Mouse (Mus musculus) intestine, embryonic 15.5 days (tissue): Measurements from ENCODE around the gene Abhd10. TPM values are rescaled to one million over a fixed set of nuclear protein-coding genes. Genes with fewer than 3 reads are reported as not detected.

ENCODE experiments used
- ATAC-seq: fragments of 200-750 bp; cut with Nextera tagmentation; 2 replicates; pipeline ENCODE4 v1.8.0; 2017; ENCODE audit warnings: moderate TSS enrichment, moderate library complexity
- H3K27ac ChIP-seq: fragments of 300-500 bp; sonication (generic); 2 replicates; pipeline ENCODE4 v1.5.1; 2015; ENCODE audit warnings: mild to moderate bottlenecking, inconsistent platforms
- H3K27me3 ChIP-seq: fragments of 300-500 bp; sonication (generic); replicated peaks from 2 replicates; pipeline ENCODE4 v1.6.1; 2015; ENCODE audit warnings: inconsistent platforms
- H3K36me3 ChIP-seq: fragments of 300-500 bp; sonication (generic); 2 replicates; pipeline ENCODE4 v1.6.1; 2015; ENCODE audit warnings: inconsistent platforms
- H3K4me1 ChIP-seq: fragments of 300-500 bp; sonication (generic); replicated peaks from 2 replicates; pipeline ENCODE4 v1.6.1; 2015; ENCODE audit warnings: inconsistent platforms
- H3K4me2 ChIP-seq: fragments of 300-500 bp; sonication (generic); replicated peaks from 2 replicates; pipeline ENCODE4 v1.6.1; 2015; ENCODE audit warnings: mild to moderate bottlenecking, inconsistent platforms
- H3K4me3 ChIP-seq: fragments of 300-500 bp; sonication (generic); replicated peaks from 2 replicates; pipeline ENCODE4 v1.5.1; 2015; ENCODE audit warnings: inconsistent platforms
- H3K9ac ChIP-seq: fragments of 300-500 bp; sonication (generic); 2 replicates; pipeline ENCODE4 v1.6.1; 2015; ENCODE audit warnings: inconsistent platforms
- H3K9me3 ChIP-seq: fragments of 300-500 bp; sonication (generic); 2 replicates; pipeline ENCODE4 v1.6.1; 2016; ENCODE audit warnings: inconsistent platforms
- WGBS: fragments of 180-500 bp; shearing (Covaris S2); methylation state at CpG from one replicate; pipeline ENCODE4 v1.1.7; 2015; 5-methylcytosine and 5-hydroxymethylcytosine counted together
- polyA plus RNA-seq: library from polyadenylated mRNA; unstranded; fragments of >200 nt; fragmentation: Nextera tagmentation; extraction: Ambion mirVana; gene quantifications from 2 replicates; pipeline ENCODE4 v1.2.1, GENCODE M21; 2015

Gene Abhd10
- polyA plus RNA-seq, 1 experiment from 2014 or later = 35.1 TPM

GRCm38 (mm10) chr16:45723172-45723901 lies 19.4 kb downstream of the Abhd10 start:
- Histone ChIP-seq H3K27ac (peak overlapping the region; percentile 2; the same call in 1 of the 2 replicates), H3K4me3 (peak overlapping the region; percentile 47), H3K9me3 (no peaks in the 10 kb centered on the region), H3K27me3 (no peaks in the 10 kb centered on the region), H3K36me3 (no peaks in the 10 kb centered on the region), H3K9ac (peak overlapping the region; percentile 46), H3K4me2 (peak overlapping the region; percentile 96), H3K4me1 (peaks cover 11% of the 10 kb centered on the region)
- WGBS = 63% methylated on average over 6 of the region's 6 CpGs
- ATAC-seq = no peak

- no peaks in the 10 kb centered on the region for H3K36me3 ChIP-seq
- H3K9me3 ChIP-seq = no peaks in the 10 kb centered on the region
- H3K4me2 ChIP-seq = 0 out of 2 replicates have a peak overlapping the region, but pooled peaks have one; percentile 96
- no peaks in the 10 kb centered on the region for H3K27me3 ChIP-seq
- ATAC-seq = no peak
- H3K27ac ChIP-seq = no peak overlapping the region
- peaks cover 11% of the 10 kb centered on the region for H3K4me1 ChIP-seq
- H3K4me3 ChIP-seq = no peak overlapping the region
- 63% methylated on average over 3 of the region's 3 CpGs for WGBS
- no peak overlapping the region for H3K9ac ChIP-seq
Measured at GRCm38 (mm10) chr16:45722460-45722951, 20.2 kb downstream of the Abhd10 start.

GRCm38 (mm10) chr16:45720022-45720630 lies 22.6 kb downstream of the Abhd10 start:
- Histone ChIP-seq H3K4me2 (no peak overlapping the region), H3K9me3 (no peaks in the 10 kb centered on the region), H3K4me1 (peaks cover 11% of the 10 kb centered on the region), H3K27me3 (no peaks in the 10 kb centered on the region), H3K36me3 (no peaks in the 10 kb centered on the region), H3K4me3 (no peak overlapping the region), H3K27ac (no peak overlapping the region), H3K9ac (no peak overlapping the region)
- WGBS = 78% methylated on average over 10 of the region's 10 CpGs
- ATAC-seq = no peak

GRCm38 (mm10) chr16:45718296-45718695 lies 24.5 kb downstream of the Abhd10 start:
- no peak for ATAC-seq
- H3K36me3 ChIP-seq = no peaks in the 10 kb centered on the region
- 87% methylated on average over 4 of the region's 4 CpGs for WGBS
- no peaks in the 10 kb centered on the region for H3K27me3 ChIP-seq
- H3K4me2 ChIP-seq = no peak overlapping the region
- no peaks in the 10 kb centered on the region for H3K4me1 ChIP-seq
- no peaks in the 10 kb centered on the region for H3K9me3 ChIP-seq
- no peak overlapping the region for H3K9ac ChIP-seq
- H3K4me3 ChIP-seq = no peak overlapping the region
- H3K27ac ChIP-seq = no peak overlapping the region

- Histone ChIP-seq H3K9ac (no peak overlapping the region), H3K9me3 (no peaks in the 10 kb centered on the region), H3K4me2 (no peak overlapping the region), H3K36me3 (no peaks in the 10 kb centered on the region), H3K4me3 (no peak overlapping the region), H3K27me3 (no peaks in the 10 kb centered on the region), H3K27ac (no peak overlapping the region), H3K4me1 (no peaks in the 10 kb centered on the region)
- 82% methylated on average over 5 of the region's 5 CpGs for WGBS
- no peak for ATAC-seq
Measured at GRCm38 (mm10) chr16:45714489-45715150, 28.1 kb downstream of the Abhd10 start.

- H3K4me2 ChIP-seq = no peak overlapping the region
- H3K9ac ChIP-seq = no peak overlapping the region
- WGBS = 56% methylated on average over 1 of the region's 1 CpGs
- no peak overlapping the region for H3K4me3 ChIP-seq
- no peaks in the 10 kb centered on the region for H3K27me3 ChIP-seq
- no peaks in the 10 kb centered on the region for H3K9me3 ChIP-seq
- H3K27ac ChIP-seq = no peak overlapping the region
- H3K36me3 ChIP-seq = no peaks in the 10 kb centered on the region
- ATAC-seq = no peak
- no peaks in the 10 kb centered on the region for H3K4me1 ChIP-seq
Measured at GRCm38 (mm10) chr16:45713878-45714277, 28.9 kb downstream of the Abhd10 start.

GRCm38 (mm10) chr16:45713261-45713660 lies 29.5 kb downstream of the Abhd10 start:
- no peak for ATAC-seq
- Histone ChIP-seq H3K4me2 (no peak overlapping the region), H3K9me3 (no peaks in the 10 kb centered on the region), H3K27me3 (no peaks in the 10 kb centered on the region), H3K27ac (no peak overlapping the region), H3K36me3 (no peaks in the 10 kb centered on the region), H3K4me1 (no peaks in the 10 kb centered on the region), H3K9ac (no peak overlapping the region), H3K4me3 (no peak overlapping the region)
- WGBS = 82% methylated on average over 5 of the region's 5 CpGs

GRCm38 (mm10) chr16:45711263-45711662 lies 31.5 kb downstream of the Abhd10 start:
- H3K4me3 ChIP-seq = no peak overlapping the region
- WGBS = 76% methylated on average over 7 of the region's 7 CpGs
- no peak for ATAC-seq

GRCm38 (mm10) chr16:45699301-45699700 lies 43.5 kb downstream of the Abhd10 start:
- Histone ChIP-seq H3K27me3 (no peaks in the 10 kb centered on the region), H3K9ac (no peak overlapping the region), H3K4me1 (no peaks in the 10 kb centered on the region), H3K27ac (no peak overlapping the region), H3K36me3 (no peaks in the 10 kb centered on the region), H3K9me3 (no peaks in the 10 kb centered on the region), H3K4me2 (no peak overlapping the region), H3K4me3 (no peak overlapping the region)
- WGBS = 35% methylated on average over 5 of the region's 5 CpGs
- no peak for ATAC-seq

More at GRCm38 (mm10) chr16:45711263-45711662, 31.5 kb downstream of the Abhd10 start:
- H3K27me3 ChIP-seq = no peaks in the 10 kb centered on the region
- H3K9me3 ChIP-seq = no peaks in the 10 kb centered on the region
- H3K27ac ChIP-seq = no peak overlapping the region
- H3K36me3 ChIP-seq = no peaks in the 10 kb centered on the region
- no peaks in the 10 kb centered on the region for H3K4me1 ChIP-seq
- H3K9ac ChIP-seq = no peak overlapping the region
- H3K4me2 ChIP-seq = no peak overlapping the region

- no peak for ATAC-seq
- Histone ChIP-seq H3K9ac (no peak overlapping the region), H3K4me1 (no peaks in the 10 kb centered on the region), H3K27me3 (no peaks in the 10 kb centered on the region), H3K4me3 (no peak overlapping the region), H3K4me2 (no peak overlapping the region), H3K36me3 (no peaks in the 10 kb centered on the region), H3K27ac (no peak overlapping the region), H3K9me3 (no peaks in the 10 kb centered on the region)
- 82% methylated on average over 6 of the region's 6 CpGs for WGBS
Measured at GRCm38 (mm10) chr16:45697996-45698395, 44.8 kb downstream of the Abhd10 start.

- Histone ChIP-seq H3K4me2 (no peak overlapping the region), H3K9ac (no peak overlapping the region), H3K27me3 (no peaks in the 10 kb centered on the region), H3K9me3 (no peaks in the 10 kb centered on the region), H3K4me1 (no peaks in the 10 kb centered on the region), H3K4me3 (no peak overlapping the region), H3K36me3 (no peaks in the 10 kb centered on the region), H3K27ac (no peak overlapping the region)
- 76% methylated on average over 9 of the region's 9 CpGs for WGBS
- no peak for ATAC-seq
Measured at GRCm38 (mm10) chr16:45695445-45696160, 47.2 kb downstream of the Abhd10 start.

GRCm38 (mm10) chr16:45693558-45693957 lies 49.2 kb downstream of the Abhd10 start, which contains the start of gene Tmprss7:
Gene Tmprss7, minus strand, starts transcription at chr16:45693658.
- no peaks in the 10 kb centered on the region for H3K9me3 ChIP-seq
- no peak within 1 kb of the TSS for H3K9ac ChIP-seq
- 72% methylated on average over 10 of the region's 10 CpGs for WGBS
- H3K36me3 ChIP-seq = no peaks in the 10 kb centered on the region
- H3K4me2 ChIP-seq = no peak within 1 kb of the TSS
- H3K4me3 ChIP-seq = no peak within 1 kb of the TSS
- no peak within 1 kb of the TSS for H3K27ac ChIP-seq
- no peaks in the 10 kb centered on the region for H3K4me1 ChIP-seq
- H3K27me3 ChIP-seq = no peaks in the 10 kb centered on the region
- ATAC-seq = no peak
